Mouse (Mus musculus) kidney, postnatal 0 days (tissue): ENCODE data around the gene Crxos. TPM values are rescaled to one million over a fixed set of nuclear protein-coding genes. Genes with fewer than 3 reads are reported as not detected.

Experiments
- ATAC-seq: fragments of 200-750 bp; cut with Nextera tagmentation; replicated peaks from 2 replicates; pipeline ENCODE4 v1.8.0; 2017; ENCODE audit warnings: low read depth, moderate number of reproducible peaks, moderate TSS enrichment, moderate library complexity; ENCODE audit not compliant: low FRiP score
- DNase-seq: peaks from one replicate; pipeline ENCODE4 v3.0.0-alpha.2; 2016; ENCODE audit warnings: low spot score
- H3K27ac ChIP-seq: fragments of 300-500 bp; sonication (generic); 2 replicates; pipeline ENCODE4 v1.5.1; 2014; ENCODE audit warnings: mild to moderate bottlenecking
- H3K27me3 ChIP-seq: fragments of 300-500 bp; sonication (generic); 2 replicates; pipeline ENCODE4 v1.6.1; 2014; ENCODE audit warnings: low read length, mixed read lengths; ENCODE audit not compliant: insufficient read depth
- H3K36me3 ChIP-seq: fragments of 300-500 bp; sonication (generic); 2 replicates; pipeline ENCODE4 v1.6.1; 2014; ENCODE audit warnings: low read length, mixed read lengths; ENCODE audit not compliant: insufficient read depth
- H3K4me1 ChIP-seq: fragments of 300-500 bp; sonication (generic); replicated peaks from 2 replicates; pipeline ENCODE4 v1.6.1; 2014; ENCODE audit warnings: antibody characterized with exemption, low read length, mixed read lengths; ENCODE audit not compliant: insufficient read depth
- H3K4me2 ChIP-seq: fragments of 300-500 bp; sonication (generic); 2 replicates; pipeline ENCODE4 v1.6.1; 2014; ENCODE audit warnings: mild to moderate bottlenecking, low read length, moderate library complexity, mixed read lengths
- H3K4me3 ChIP-seq: fragments of 300-500 bp; sonication (generic); replicated peaks from 2 replicates; pipeline ENCODE4 v1.5.1; 2014; ENCODE audit warnings: low read depth, low read length
- H3K9ac ChIP-seq: fragments of 300-500 bp; sonication (generic); 2 replicates; pipeline ENCODE4 v1.6.1; 2014; ENCODE audit warnings: low read depth, low read length
- H3K9me3 ChIP-seq: fragments of 300-500 bp; sonication (generic); replicated peaks from 2 replicates; pipeline ENCODE4 v1.6.1; 2016; ENCODE audit warnings: low read length, inconsistent platforms, mixed read lengths
- CTCF ChIP-seq: IDR thresholded peaks from 2 replicates; pipeline ENCODE4 v1.5.1; 2016; ENCODE audit warnings: antibody characterized with exemption, low read depth, mild to moderate bottlenecking, moderate library complexity
- WGBS: fragments of 180-500 bp; shearing (Covaris S2); extraction: QIAGEN DNeasy Blood & Tissue Kit; methylation state at CpG from one replicate; pipeline ENCODE4 v1.1.7; 2014; 5-methylcytosine and 5-hydroxymethylcytosine counted together
- polyA plus RNA-seq: library from polyadenylated mRNA; unstranded; fragments of >200 nt; fragmentation: Nextera tagmentation; extraction: Ambion mirVana; gene quantifications from 2 replicates; pipeline ENCODE4 v1.2.1, GENCODE M21; 2015

The Crxos gene
- polyA plus RNA-seq, result not detected in 2 replicates

GRCm38 (mm10) chr7:15882317-15882716, at the start of gene Crxos:
Gene Crxos, plus strand, starts transcription at chr7:15882617.
- Histone ChIP-seq H3K4me2 (no peak within 1 kb of the TSS), H3K4me3 (no peak within 1 kb of the TSS), H3K4me1 (no peaks in the 10 kb centered on the region), H3K27ac (no peak within 1 kb of the TSS), H3K27me3 (no peaks in the 10 kb centered on the region), H3K9me3 (no peaks in the 10 kb centered on the region), H3K9ac (no peak within 1 kb of the TSS), H3K36me3 (no peaks in the 10 kb centered on the region)
- ATAC-seq, result no peak
- 86% methylated on average over 2 of the region's 2 CpGs for WGBS
- no peak for DNase-seq
- TF ChIP-seq CTCF, result no peak

GRCm38 (mm10) chr7:15839578-15839977, 42.8 kb upstream of the Crxos start, which contains the start of gene Obox6:
Gene Obox6, minus strand, starts transcription at chr7:15839678.
- 86% methylated on average over 3 of the region's 3 CpGs for WGBS
- no peak for DNase-seq
- no peak for TF ChIP-seq CTCF
- Histone ChIP-seq H3K36me3 (no peaks in the 10 kb centered on the region), H3K27ac (no peak within 1 kb of the TSS), H3K4me2 (no peak within 1 kb of the TSS), H3K9me3 (0 out of 2 replicates have a peak, but pooled peaks cover 6% of the 10 kb centered on the region), H3K4me1 (no peaks in the 10 kb centered on the region), H3K4me3 (no peak within 1 kb of the TSS), H3K9ac (no peak within 1 kb of the TSS), H3K27me3 (no peaks in the 10 kb centered on the region)
- ATAC-seq, result no peak

- Histone ChIP-seq H3K4me2 (no peak overlapping the region), H3K27ac (no peak overlapping the region), H3K36me3 (no peaks in the 10 kb centered on the region), H3K27me3 (no peaks in the 10 kb centered on the region), H3K9me3 (no peaks in the 10 kb centered on the region), H3K9ac (no peak overlapping the region), H3K4me3 (no peak overlapping the region), H3K4me1 (no peaks in the 10 kb centered on the region)
- 57% methylated on average over 2 of the region's 2 CpGs for WGBS
- peak; percentile 45; the same call in 1 of the 2 replicates for TF ChIP-seq CTCF
- ATAC-seq, result no peak
- peak; percentile 22 for DNase-seq
These were observed 22.8 kb upstream of the Crxos start for GRCm38 (mm10) chr7:15859657-15860056.

- H3K9ac ChIP-seq, result no peak overlapping the region
- H3K4me1 ChIP-seq, result no peaks in the 10 kb centered on the region
- no peaks in the 10 kb centered on the region for H3K9me3 ChIP-seq
- no peak for ATAC-seq
- H3K27me3 ChIP-seq, result no peaks in the 10 kb centered on the region
- WGBS, result 68% methylated on average over 4 of the region's 4 CpGs
- H3K4me3 ChIP-seq, result no peak overlapping the region
- DNase-seq, result no peak
- no peak overlapping the region for H3K27ac ChIP-seq
- no peak for TF ChIP-seq CTCF
- no peak overlapping the region for H3K4me2 ChIP-seq
- H3K36me3 ChIP-seq, result no peaks in the 10 kb centered on the region
These were observed 18.3 kb upstream of the Crxos start for GRCm38 (mm10) chr7:15864104-15864503.

- H3K4me1 ChIP-seq, result no peaks in the 10 kb centered on the region
- H3K9ac ChIP-seq, result no peak within 1 kb of the TSS
- no peak within 1 kb of the TSS for H3K4me3 ChIP-seq
- TF ChIP-seq CTCF, result no peak
- no peak for ATAC-seq
- DNase-seq, result no peak
- H3K4me2 ChIP-seq, result no peak within 1 kb of the TSS
- no peak within 1 kb of the TSS for H3K27ac ChIP-seq
- no peaks in the 10 kb centered on the region for H3K9me3 ChIP-seq
- no peaks in the 10 kb centered on the region for H3K36me3 ChIP-seq
- H3K27me3 ChIP-seq, result no peaks in the 10 kb centered on the region
- WGBS, result 32% methylated on average over 4 of the region's 4 CpGs
These were observed 2.7 kb upstream of the Crxos start, which contains the start of gene Crx for GRCm38 (mm10) chr7:15879756-15880155. Gene Crx, minus strand, starts transcription at chr7:15879968.

GRCm38 (mm10) chr7:15881388-15881787, 1.0 kb upstream of the Crxos start:
- TF ChIP-seq CTCF, result no peak
- no peak for ATAC-seq
- Histone ChIP-seq H3K9me3 (no peaks in the 10 kb centered on the region), H3K4me3 (no peak overlapping the region), H3K9ac (no peak overlapping the region), H3K27ac (no peak overlapping the region), H3K4me1 (no peaks in the 10 kb centered on the region), H3K4me2 (no peak overlapping the region), H3K36me3 (no peaks in the 10 kb centered on the region), H3K27me3 (no peaks in the 10 kb centered on the region)
- peak; percentile 7 for DNase-seq
- WGBS, result 22% methylated on average over 7 of the region's 7 CpGs

GRCm38 (mm10) chr7:15881831-15882230, 586 bp upstream of the Crxos start:
- no peak overlapping the region for H3K9ac ChIP-seq
- 63% methylated on average over 3 of the region's 3 CpGs for WGBS
- no peak for TF ChIP-seq CTCF
- no peak overlapping the region for H3K4me2 ChIP-seq
- no peak overlapping the region for H3K4me3 ChIP-seq
- H3K27ac ChIP-seq, result no peak overlapping the region
- no peak for DNase-seq
- ATAC-seq, result no peak
- no peaks in the 10 kb centered on the region for H3K4me1 ChIP-seq
- H3K9me3 ChIP-seq, result no peaks in the 10 kb centered on the region
- H3K36me3 ChIP-seq, result no peaks in the 10 kb centered on the region
- no peaks in the 10 kb centered on the region for H3K27me3 ChIP-seq
